Mouse (Mus musculus) cerebellum, postnatal 14 days (tissue): Measurements from ENCODE around the gene Hoxb5.

Experiments
- DNase-seq, 2 experiments: peaks; one replicate each; pipeline ENCODE4 v3.0.0; 2021; ENCODE audit warnings: mixed read lengths in 2 of 2

The Hoxb5 gene

DNA sequence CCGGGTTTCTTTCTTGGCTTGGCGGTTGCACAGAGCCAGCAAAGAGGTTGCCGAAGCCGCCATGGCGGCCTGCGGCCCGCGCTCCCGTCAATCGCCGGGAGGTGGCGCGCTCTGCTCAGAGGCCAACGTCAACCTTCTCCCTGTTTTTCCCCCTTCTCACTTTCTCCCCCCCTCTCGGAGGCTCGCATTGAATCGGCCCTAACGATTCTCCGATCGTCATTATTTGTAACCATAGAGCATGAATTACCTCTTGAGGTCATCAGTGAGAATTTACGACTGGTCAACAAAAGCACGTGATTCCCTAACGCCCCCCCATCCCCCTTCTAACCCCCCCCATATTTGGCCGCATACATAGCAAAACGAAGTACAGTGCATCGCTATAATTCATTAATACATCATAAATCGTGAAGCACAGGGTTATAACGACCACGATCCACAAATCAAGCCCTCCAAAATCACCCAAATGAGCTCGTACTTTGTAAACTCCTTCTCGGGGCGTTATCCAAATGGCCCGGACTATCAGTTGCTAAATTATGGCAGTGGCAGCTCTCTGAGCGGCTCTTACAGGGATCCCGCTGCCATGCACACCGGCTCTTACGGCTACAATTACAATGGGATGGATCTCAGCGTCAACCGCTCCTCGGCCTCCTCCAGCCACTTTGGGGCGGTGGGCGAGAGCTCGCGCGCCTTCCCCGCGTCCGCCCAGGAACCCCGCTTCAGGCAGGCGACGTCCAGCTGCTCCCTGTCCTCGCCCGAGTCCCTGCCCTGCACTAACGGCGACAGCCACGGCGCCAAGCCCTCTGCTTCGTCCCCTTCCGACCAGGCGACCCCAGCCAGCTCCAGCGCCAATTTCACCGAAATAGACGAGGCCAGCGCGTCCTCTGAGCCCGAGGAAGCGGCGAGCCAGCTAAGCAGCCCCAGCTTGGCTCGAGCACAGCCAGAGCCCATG, at the start of gene Hoxb5:
TSS of gene Hoxb5 (plus strand) at position 186 of the 949 bp plus-strand sequence.
- peak; percentile 62 to 74 for DNase-seq

DNA sequence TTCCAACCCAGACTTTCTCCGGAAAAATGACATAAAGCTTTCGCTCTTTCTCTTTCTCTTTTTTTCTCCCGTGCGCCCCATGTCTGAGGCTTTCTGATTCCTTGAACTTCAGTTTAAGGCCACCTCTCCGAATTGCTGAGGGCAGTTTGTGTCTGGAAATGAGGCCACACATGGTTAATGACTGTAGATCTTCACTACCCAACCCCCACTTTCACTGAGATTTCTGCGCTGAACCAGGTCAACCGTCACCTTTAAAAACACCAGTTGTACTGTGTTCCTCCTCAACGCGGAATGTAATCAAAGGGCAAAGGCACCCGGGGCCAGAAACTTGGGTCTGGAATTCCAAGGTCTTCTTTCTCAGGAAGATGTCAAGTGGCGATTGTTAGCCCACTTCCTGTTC, 48.9 kb upstream of the Hoxb5 start:
- DNase-seq = no peak

GRCm38 (mm10) chr11:96255111-96255995, 47.8 kb upstream of the Hoxb5 start:
- no peak for DNase-seq

- no peak for DNase-seq
Measured at GRCm38 (mm10) chr11:96255996-96256445, 47.1 kb upstream of the Hoxb5 start.

DNA sequence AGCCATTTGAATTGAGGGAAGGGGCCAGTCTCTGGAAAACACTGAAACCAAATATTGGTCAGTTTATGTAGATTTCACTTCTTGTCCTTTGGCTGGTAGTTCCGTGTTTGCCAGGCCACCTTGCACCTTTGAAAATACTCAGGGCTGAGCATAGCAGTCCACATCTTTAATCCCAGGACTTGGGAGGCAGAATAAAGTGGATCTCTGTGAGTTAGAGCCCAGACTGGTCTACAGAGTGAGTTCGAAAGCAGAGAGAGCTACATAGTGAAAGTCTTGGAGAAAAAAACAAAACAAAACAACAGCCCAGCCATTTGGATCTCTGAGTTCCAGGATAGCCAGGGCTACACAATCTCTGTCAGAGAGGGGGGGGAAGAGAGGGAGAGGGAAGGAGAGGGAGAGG, 46.0 kb upstream of the Hoxb5 start:
- no peak for DNase-seq

- no peak for DNase-seq
Measured at GRCm38 (mm10) chr11:96259038-96259437, 44.1 kb upstream of the Hoxb5 start.

DNA sequence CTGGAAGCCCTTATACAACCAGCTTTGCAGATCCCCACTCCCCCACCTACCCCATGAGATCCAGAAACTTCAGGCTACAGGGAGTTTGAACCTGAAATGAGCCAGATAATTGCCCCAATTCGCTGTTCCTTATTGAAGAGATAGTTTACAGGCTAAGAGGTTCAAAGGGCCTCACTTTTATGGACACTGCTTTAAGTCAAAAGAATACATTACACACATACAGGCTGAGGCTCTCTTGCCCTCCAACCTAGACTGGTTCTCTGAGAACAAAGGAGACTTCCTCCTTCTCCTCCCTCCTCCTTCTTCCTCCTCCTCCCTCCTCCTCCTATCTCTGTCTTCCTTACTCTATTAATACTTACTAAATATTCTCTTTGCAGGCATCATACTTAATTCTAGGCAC, 43.6 kb upstream of the Hoxb5 start:
- DNase-seq = no peak

DNA sequence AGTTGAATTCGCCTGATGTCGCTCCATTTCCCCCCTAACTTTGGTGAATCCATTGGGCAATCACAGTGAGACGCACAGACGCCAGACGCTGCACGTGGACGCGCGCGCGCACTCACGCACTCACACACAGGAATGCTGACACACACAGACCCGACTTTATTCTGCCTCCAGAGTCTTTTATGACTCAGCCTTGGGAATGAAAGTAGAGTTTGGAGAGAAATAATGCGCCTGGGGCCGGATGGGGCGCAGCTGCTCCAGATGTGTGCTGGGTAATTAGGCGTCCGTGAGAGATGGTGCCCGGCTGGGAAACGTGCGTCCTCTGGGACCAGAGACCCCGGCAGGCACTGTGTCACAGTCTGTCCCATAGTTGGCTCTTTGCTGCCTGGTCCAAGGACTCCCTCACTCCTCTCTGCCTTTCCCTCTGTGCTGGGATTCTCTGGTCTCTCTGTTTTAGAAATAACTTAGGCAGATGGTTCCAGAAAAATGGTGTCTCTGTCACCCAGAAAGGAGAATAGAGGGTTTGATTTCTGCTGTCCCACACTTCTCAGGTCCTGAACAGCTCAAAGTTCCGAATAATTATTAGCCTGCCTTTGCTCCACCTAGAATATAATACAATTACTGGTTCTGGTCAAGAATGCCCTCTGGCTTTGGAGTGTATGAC, 42.7 kb upstream of the Hoxb5 start:
- no peak for DNase-seq

DNA sequence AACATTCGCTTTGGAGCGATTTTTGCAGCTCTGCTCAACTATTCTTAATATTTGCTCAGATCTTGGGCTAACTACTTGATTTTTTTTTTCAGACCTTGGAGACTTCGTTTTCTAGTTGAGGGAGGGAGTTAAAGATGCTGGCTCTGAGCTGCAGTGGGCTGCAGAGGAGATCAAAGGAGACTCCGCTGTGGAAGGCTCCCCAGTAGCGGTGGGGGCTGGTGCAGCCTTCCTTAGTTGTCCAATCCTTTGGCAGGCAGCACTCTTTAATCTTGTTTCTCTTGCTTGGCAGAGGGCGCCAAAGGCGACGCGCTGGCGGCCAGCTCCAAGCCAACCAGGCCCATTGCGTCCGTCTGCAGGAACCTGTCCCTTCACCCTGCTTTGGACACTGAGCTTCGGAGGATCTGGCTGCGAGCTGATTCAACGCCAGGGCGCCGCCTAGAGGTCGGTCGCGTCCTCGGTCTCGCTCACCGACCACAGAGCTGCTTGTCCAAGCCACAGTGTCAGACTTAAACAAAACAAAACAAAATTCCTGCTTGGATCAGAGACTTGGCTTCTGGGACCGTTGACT, 41.7 kb upstream of the Hoxb5 start:
- DNase-seq = peak; percentile 61 to 80

GRCm38 (mm10) chr11:96262262-96262830, 40.8 kb upstream of the Hoxb5 start:
- DNase-seq = no peak

- DNase-seq = no peak
Measured at GRCm38 (mm10) chr11:96263636-96264389, 39.3 kb upstream of the Hoxb5 start.

GRCm38 (mm10) chr11:96264390-96265020, 38.6 kb upstream of the Hoxb5 start:
- no peak for DNase-seq

DNA sequence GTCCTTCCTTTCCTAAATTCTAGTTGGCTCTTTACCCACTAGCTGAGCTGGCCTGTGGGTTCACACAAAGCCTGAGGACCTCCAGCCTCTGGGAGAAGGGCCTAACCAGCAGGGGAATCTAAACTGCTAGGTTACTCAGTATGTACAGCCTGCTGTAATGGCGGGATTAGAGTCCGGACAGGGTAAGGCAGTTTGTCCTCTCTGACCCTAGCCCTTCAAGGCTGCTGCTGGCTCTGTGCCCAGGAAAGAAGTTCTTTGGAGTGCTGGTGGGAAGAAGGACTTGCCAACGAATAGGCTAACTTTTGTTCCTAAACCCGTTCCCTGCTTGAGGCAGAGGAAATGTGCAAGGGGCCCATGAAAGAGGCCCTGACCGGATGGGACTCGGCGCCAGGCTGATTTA, 37.2 kb upstream of the Hoxb5 start:
- DNase-seq = no peak

DNA sequence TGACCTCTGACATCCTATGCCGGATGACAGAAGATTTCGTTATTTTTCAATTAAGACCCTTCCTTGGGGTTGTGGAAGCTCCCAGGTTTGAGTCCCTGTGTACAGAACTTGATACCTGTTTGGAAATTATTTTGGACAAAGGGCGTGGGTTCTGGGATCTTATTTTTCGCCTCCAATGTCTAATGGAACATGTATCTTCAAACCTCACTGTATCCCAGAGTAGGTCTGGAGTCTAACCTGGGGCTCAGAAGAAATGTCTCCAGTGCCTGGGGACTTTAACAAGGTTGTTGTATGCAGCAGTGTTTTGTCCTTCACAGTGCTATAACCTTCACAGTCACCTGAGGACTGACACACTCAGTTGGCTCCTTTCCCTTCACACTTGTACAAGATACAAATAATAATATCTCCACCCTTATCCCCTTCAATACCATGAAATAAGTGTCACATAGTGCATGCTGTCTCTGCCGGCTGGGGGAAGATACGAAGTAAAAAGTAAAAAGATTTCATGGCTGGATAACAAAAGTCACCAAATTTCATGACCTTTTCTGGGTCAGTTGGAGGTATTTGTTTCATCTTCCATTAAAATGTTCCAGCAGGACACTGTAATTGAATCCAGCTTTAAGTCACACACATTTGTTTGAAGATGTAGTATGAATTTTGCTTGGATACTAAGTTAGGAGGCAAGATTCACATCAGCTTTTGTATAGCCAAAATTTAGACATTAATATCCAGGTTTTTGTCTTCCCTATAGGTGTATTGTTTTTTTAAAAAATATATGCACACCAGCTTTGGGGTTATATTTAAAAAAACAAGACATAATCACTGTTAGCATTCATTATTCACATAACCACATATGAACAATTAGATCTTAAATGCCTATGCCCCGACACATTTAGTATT, 35.9 kb upstream of the Hoxb5 start:
- DNase-seq = no peak

DNA sequence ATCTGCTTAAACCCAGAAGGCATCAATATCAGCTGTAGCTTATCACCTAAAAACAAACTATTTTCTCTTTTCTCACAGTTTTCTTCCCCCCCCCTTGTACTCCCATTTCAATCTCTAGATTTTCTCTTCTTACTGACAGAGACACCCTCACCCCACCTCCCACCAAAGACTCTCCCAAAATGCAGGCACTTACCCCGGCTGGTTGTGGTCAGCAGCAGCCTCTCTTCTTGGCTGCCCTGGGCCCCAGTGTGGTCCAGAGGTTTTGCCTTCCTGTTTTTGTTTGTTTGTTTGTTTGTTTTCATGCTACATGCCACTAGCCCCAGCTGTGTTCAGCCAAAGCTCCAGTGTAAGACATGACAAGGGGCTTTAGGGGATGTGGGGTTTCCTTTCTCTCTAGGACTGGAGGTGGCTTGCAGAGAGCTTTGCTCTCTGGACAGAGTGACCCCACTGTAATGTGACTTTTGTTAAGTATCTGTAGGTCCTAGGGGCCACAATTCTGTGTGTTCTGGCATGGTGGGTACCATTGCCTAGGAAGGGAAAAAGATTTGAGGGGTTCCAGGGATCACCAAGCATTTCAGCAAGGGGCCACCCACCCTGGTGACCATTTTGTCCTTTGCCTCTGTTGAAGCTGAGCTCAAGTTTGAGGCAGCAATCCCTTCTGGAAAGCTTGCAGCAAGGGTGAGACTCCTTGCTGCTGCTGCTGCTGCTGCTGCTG, 34.9 kb upstream of the Hoxb5 start:
- no peak for DNase-seq

DNA sequence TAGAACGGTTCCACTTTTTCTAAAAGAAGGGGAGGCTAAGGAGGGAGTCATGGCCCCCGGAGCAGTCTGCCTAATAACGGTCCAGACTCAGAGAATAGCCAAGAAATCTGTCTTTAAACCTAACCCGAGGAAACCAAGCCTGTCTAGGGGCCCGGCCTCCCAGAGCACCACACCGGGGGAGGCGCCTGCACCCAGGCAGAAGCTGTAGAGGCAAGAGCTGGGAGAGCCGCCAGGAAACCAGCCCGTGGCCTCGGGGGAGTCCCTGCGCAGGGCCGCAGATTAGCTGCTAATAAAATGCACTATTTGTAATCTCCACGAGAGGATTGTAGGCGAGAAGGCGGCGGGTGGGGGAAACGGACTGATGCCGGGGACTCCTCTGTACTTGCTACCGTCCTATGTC, 33.3 kb upstream of the Hoxb5 start:
- no peak for DNase-seq

- no peak for DNase-seq
Measured at GRCm38 (mm10) chr11:96270996-96271540, 32.1 kb upstream of the Hoxb5 start, which contains the start of gene Hoxb9. Hoxb9 (plus strand) TSS chr11:96271457.

- no peak for DNase-seq
Measured at GRCm38 (mm10) chr11:96271541-96272011, 31.6 kb upstream of the Hoxb5 start.
